Mouse (Mus musculus): ENCODE data around the gene Sepsecs.

Sepsecs gene

DNA sequence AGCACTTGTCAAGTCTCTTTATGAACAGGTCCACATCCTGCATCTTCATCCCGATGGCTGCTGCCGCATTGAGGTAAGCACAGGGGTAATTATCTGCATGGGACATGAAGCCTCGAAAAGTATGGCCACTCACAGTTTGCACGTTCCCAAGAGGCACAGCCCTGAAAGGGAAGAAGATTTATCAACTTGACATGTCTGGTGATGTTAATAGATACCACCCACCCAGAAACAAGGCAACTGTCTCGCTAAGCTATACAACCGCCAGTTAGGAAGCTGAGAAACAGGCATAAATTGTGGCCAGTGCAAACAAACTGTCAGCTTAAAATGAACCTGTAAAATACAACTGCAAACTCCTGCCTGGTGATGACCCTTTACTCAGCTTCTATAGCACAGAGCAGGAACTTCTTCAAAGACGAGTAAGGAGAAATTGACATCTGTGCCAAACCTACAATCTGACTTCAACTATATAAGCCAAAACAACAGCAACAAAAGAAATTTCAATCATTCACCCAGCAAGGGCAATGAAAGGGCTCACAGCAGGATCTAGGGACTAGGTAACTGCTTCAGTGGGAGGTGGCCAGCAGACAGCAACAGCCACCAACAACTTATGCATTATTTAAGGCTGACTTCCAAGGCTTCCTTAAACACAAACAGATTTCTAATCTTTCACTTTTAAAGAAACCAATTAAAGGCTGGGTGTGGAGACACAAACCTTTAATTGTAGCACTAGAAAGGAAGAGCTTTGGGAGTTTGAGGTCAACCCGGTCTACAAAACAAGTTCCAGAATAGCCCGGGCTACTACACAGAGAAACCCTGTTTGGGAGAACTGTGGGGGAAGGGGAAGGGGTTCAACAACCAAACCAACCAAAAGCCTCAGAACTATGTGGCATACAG lies 25.3 kb downstream of the Sepsecs start:
- DNase-seq, result no peak

DNA sequence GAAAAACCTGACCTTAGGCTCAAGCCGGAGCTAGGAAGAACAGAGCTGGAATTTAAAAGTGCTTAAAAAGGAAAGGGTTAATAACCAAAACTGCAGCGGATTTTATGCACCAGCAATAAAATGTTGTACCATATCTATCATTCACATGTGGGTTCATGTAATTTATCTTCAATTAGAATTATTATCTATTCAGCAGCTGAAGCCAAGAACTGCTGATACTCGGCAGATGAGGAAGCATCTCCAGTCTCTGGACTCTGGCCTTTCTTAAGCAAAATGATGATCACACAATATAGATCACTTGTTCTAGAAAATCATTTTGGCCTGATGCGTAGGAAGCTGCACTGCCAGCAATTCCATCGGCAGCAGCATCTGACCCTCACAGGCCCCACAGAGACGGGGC lies 27.8 kb downstream of the Sepsecs start:
- DNase-seq, result no peak

- DNase-seq, result no peak
These were observed 30.6 kb downstream of the Sepsecs start for GRCm38 (mm10) chr5:52638916-52639315.

DNA sequence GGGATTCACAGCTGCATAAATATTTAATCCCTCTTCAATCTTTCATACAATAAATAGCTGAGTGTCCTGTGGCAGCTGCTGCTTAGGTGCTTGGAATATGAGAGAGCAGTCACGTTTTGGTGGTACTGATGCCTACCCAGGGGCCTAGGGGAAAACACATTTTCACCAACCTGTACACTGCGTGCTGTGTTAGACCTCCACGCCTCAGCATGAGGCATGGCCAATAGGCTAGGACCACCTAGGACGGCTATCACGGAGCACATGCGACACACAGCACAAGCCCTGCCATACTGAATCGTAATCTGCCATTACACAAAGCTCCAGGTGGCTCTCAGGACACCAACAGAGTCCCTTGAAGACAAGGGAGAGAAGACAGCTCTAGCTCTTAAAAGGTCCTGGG lies 31.5 kb downstream of the Sepsecs start:
- no peak for DNase-seq

- DNase-seq, result no peak
These were observed 32.6 kb downstream of the Sepsecs start for GRCm38 (mm10) chr5:52636923-52637322.

DNA sequence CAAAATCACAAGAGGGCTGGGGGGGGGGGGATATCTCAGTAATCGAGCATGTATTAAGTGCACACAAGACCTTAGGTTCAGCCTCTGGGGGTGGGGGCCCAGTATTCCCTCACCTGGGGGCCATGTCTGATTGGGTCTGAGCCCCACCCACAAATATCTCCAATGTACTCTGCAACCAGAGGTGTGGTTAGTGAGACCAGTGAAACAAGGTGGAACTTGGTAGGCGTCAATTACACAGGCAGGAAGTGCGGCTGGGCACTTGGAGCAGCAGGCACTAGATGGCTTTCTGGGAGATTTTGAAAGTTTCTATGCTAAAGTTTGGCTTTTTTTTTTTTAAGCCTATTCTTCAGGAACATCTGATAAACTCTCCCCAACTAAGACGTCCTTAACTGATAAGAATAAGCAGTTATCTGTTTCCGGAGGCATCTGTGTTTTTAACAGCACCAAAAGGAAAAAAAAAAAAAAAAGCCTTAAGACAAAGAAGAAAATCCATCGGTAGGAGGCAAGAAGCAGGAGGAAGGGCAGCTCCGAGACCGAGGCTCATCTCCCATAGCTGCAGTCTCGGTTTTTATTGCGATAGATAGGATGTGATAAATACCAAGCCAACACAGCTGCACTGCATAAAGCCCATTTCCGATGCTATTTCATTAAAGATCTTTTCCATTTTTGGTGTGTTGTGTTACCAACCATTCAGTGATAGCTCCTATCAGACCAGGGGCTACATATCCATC lies 33.3 kb downstream of the Sepsecs start:
- DNase-seq, result no peak

- DNase-seq, result peak; percentile 53 to 55
These were observed 35.5 kb downstream of the Sepsecs start for GRCm38 (mm10) chr5:52634017-52634416.

GRCm38 (mm10) chr5:52630541-52630940 lies 39.0 kb downstream of the Sepsecs start:
- no peak for DNase-seq

- no peak for DNase-seq
These were observed 40.3 kb downstream of the Sepsecs start for GRCm38 (mm10) chr5:52629214-52629613.

DNA sequence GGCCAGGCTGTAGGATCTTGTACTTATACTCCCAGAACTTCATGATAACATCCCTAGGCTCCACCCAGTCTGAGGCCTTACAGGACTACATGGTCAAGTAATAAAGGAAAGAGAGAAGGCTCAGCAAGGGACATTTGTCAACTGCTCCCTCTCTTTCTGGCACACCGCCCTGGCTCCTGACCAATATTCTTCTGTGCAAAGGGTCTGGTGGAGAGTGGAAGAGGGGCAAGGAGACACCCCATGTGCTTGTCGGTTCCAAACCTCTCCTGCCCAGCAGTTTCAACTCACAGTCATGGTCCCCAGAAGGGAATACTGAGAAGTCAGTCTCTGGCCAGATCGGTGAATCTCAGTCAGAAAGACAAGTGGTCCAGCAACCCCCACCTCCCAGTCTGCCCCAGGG lies 40.7 kb downstream of the Sepsecs start:
- DNase-seq, result no peak

DNA sequence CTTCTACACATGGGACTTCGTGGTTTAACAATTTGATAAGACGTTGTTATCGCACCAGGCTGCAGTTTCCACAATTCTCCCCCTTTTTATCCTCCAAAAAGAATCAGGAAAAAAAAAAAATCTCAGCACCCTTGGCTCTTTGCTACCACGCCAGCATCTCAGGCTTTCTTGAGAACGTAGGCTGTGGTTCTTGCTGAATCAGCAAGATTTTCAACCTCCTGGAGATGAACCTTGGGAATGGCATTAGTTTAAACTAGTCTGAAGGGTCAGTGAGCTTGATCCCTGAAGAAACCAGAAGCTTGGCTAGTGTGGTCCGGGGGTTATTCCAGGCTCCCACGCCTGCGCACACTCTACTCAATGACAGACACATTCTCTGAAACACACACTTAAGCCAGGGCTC lies 41.8 kb downstream of the Sepsecs start:
- DNase-seq, result no peak

GRCm38 (mm10) chr5:52626092-52626491 lies 43.4 kb downstream of the Sepsecs start:
- DNase-seq, result no peak

- DNase-seq, result no peak
These were observed 44.6 kb downstream of the Sepsecs start for GRCm38 (mm10) chr5:52624956-52625355.

GRCm38 (mm10) chr5:52623099-52623498 lies 46.4 kb downstream of the Sepsecs start:
- no peak for DNase-seq

DNA sequence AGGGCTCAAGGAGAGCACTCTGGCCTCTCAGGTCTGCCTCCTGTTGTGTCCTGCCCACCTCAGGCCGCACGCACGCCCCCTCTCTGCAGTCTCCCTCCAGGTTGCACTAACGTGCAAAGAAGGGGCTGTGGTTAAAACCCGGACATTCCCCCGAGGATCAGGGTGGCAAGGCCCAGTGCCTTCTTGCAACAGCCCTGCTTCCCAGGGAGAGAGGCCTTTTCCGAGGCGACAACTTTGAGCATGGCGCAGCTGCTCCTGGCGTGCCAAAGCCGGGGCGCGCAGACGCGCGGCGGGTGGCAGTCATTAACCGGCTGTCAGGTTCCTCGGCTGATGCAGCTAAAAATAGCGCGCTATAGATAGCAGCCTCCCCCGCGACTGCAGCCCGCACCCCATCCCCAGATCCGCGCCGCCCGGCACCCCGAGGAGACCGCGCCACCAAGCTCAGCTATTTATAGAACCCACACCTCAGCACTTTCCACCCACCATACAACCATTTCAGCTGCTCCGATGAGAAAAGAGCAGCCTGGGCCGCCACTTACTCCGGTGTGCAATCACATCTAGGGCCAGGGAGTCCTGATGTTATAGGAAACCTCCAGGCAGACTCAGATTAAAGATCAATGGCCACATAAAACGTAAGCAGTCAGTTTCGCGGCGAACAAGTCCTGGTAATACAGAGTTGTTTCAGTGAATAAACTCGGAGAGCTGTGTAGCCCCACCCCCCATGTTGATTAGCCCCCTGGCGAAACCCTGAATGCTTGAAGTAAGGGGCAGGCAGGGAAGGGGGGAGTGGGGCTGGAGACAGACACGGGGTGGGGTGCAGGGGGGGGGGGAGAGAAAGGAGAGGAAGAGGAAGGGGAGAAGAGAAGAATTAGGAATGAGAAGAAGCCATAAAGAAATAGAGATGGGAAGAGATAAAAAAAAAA lies 50.9 kb downstream of the Sepsecs start:
- peak; percentile 43 to 48 for DNase-seq

DNA sequence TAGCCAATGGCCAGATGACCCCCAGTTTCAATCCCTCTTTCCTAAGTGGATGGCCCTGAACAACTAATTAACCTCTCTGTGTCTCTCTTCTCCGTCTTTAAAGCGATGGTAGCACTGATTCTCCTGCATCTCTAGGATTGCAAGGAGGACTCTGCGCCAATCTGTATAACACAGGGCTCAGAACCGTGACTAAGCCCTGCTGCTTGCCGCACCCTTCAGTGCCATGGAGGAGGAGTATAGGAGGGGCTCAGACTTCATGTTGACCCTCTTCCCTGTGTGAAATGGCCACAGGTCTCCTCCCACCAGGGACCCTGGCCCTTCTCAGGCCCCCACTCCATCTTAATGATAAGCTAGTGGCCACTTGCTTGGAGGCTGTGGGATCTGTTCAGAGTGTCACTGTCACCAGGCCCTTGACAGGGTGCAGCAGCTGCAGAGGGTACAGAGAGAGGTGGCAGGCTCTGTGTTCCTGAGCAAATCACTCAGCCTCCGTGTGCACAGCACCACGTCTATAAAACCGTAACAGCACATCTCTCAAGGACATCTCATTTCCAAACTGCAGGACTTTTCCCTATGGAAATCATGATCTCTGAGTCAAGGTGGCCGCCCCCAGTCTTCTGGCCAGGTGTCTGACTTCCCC lies 51.7 kb downstream of the Sepsecs start:
- no peak for DNase-seq

- DNase-seq, result no peak
These were observed 53.0 kb downstream of the Sepsecs start for GRCm38 (mm10) chr5:52616549-52616948.

DNA sequence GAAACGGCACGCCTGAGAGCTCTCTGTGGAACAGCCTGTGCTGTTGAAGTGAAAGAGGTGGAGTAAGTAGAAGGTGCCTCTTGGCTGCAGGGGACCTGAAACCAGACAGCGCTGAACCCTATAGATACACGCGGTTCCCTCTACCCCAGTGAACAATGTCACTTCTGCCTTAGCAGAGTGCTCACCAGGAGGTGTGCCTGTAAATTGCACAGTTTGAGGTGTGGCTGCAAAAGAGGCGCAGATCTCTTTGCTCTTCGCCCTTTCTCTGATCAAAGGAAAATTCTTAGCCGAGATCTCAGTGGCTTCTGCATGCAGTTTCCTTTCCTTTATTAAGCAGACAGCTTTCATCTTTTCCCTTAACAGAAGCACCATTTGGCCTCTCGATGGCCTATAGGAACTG lies 54.1 kb downstream of the Sepsecs start:
- DNase-seq, result no peak

GRCm38 (mm10) chr5:52614686-52615085 lies 54.8 kb downstream of the Sepsecs start:
- no peak for DNase-seq

DNA sequence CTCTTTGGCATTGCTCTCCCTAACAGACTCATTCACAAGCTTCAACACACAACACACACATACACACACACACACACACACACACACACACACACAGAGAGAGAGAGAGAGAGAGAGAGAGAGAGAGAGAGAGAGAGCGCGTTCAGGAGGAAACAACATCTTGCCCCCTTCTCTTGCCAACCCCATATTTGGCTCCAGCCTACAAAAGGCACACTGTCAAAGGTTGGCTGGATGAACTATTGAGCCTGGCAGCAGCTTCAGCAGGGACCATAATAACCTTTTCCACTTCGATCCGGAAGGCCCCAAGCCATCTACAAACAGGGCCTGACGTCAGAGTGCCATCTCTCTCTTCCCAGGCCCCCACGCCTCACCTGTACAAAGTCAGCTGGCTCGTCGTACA lies 56.7 kb downstream of the Sepsecs start:
- DNase-seq, result no peak

DNA sequence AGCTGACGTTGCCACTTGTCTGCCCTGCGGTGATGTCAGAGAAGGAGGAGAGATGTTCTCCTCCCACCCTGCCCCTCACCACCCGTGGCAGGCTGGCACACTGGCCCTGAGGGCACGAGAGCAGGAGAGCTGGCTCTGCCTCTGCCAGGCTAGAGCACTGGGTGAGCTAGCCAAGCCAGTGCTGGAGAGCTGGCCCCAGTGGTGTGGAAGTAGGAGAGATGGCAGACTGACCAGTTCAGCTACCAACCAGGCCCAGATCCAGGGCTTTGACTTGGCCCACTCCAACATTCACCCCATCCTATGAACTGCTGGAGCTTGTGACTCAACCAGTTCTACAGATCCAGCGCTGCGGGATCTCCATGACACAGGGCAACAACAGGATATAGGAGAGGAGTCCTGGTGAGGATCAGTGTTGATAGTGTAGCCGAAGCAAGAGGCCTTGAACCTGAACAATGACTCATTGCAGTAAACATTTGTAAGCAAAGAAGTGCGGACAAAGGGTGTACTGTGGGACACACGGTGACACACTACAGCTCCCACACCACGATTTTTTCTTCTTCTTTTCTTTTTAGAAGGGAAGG lies 58.1 kb downstream of the Sepsecs start:
- DNase-seq, result no peak

- no peak for DNase-seq
These were observed 59.2 kb downstream of the Sepsecs start for GRCm38 (mm10) chr5:52610306-52610705.
